Mouse (Mus musculus) midbrain, embryonic 12.5 days (tissue): ENCODE data around the gene Eid1. TPM values are rescaled to one million over a fixed set of nuclear protein-coding genes. Genes with fewer than 3 reads are reported as not detected.

ENCODE experiments used
- ATAC-seq: fragments of 200-750 bp; cut with Nextera tagmentation; 2 replicates; pipeline ENCODE4 v1.8.0; 2017; ENCODE audit warnings: low read depth, moderate TSS enrichment, moderate library complexity; ENCODE audit not compliant: low FRiP score
- H3K27ac ChIP-seq: fragments of 300-500 bp; sonication (generic); replicated peaks from 2 replicates; pipeline ENCODE4 v1.5.1; 2016; ENCODE audit warnings: mild to moderate bottlenecking
- H3K27me3 ChIP-seq: fragments of 300-500 bp; sonication (generic); 2 replicates; pipeline ENCODE4 v1.6.1; 2016; ENCODE audit warnings: mild to moderate bottlenecking
- H3K36me3 ChIP-seq: fragments of 300-500 bp; sonication (generic); 2 replicates; pipeline ENCODE4 v1.6.1; 2016
- H3K4me1 ChIP-seq: fragments of 300-500 bp; sonication (generic); 2 replicates; pipeline ENCODE4 v1.6.1; 2016
- H3K4me2 ChIP-seq: fragments of 300-500 bp; sonication (generic); replicated peaks from 2 replicates; pipeline ENCODE4 v1.6.1; 2016; ENCODE audit warnings: mild to moderate bottlenecking, moderate library complexity
- H3K4me3 ChIP-seq: fragments of 300-500 bp; sonication (generic); 2 replicates; pipeline ENCODE4 v1.5.1; 2016; ENCODE audit warnings: mild to moderate bottlenecking
- H3K9ac ChIP-seq: fragments of 300-500 bp; sonication (generic); replicated peaks from 2 replicates; pipeline ENCODE4 v1.6.1; 2016; ENCODE audit warnings: mild to moderate bottlenecking, moderate library complexity
- H3K9me3 ChIP-seq: fragments of 300-500 bp; sonication (generic); 2 replicates; pipeline ENCODE4 v1.6.1; 2016; ENCODE audit warnings: mild to moderate bottlenecking
- WGBS: fragments of 180-500 bp; shearing (Covaris S2); methylation state at CpG from one replicate; pipeline ENCODE4 v1.1.7; 2016; 5-methylcytosine and 5-hydroxymethylcytosine counted together
- polyA plus RNA-seq: library from polyadenylated mRNA; unstranded; fragments of >200 nt; fragmentation: Nextera tagmentation; extraction: Ambion mirVana; gene quantifications from 2 replicates; pipeline ENCODE4 v1.2.1, GENCODE M21; 2016

Eid1 gene
- polyA plus RNA-seq, 1 experiment from 2014 or later = 298 TPM

DNA sequence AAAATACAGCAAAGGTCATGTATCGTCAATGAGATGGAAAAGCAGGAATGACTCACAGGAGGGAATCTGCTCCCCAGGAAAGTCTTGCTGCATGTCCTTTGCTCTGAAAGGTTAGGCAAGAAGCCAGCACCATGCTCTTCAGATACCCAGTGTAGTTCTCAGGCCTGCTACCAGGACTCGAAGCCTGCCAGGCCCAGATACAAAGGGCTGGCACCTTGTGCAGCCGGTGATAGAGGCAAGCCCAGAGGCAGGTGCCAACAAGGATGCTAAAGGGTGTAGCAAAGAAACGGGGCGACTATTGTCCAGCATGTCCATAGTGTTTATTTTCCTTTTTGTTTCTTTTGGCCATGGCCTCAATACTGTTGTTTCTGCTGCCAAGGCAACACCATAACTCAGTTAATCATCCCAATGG lies 33.6 kb downstream of the Eid1 start:
- Histone ChIP-seq H3K4me3 (no peak overlapping the region), H3K4me1 (peaks cover 9% of the 10 kb centered on the region), H3K27me3 (peaks cover 5% of the 10 kb centered on the region; the same call in 1 of the 2 replicates), H3K9ac (no peak overlapping the region), H3K36me3 (no peaks in the 10 kb centered on the region), H3K4me2 (no peak overlapping the region), H3K27ac (no peak overlapping the region), H3K9me3 (no peaks in the 10 kb centered on the region)
- 81% methylated on average over 5 of the region's 5 CpGs for WGBS
- no peak for ATAC-seq

DNA sequence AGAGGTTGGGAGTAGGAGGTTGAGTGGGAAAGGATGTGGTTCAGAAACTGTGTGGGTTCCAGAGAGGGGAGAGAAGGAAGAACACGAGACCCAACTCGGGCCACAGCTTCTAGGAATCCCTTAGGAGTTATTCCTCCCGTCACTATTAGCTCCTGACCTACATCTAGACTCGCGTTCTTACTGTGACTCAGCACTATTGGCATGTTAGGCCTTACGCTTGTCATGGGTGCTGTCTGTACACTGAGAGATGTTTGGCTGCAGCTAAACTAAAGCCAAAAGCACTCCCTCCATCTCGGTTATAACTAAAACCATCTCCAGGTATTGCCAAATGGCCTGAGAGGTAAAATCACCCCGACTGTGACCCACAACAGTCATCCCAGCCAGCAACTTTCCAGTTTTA lies 43.7 kb downstream of the Eid1 start:
- no peaks in the 10 kb centered on the region for H3K4me1 ChIP-seq
- no peak for ATAC-seq
- H3K27me3 ChIP-seq = peaks cover 16% of the 10 kb centered on the region
- H3K4me3 ChIP-seq = no peak overlapping the region
- H3K9ac ChIP-seq = no peak overlapping the region
- WGBS = 85% methylated on average over 8 of the region's 8 CpGs
- no peak overlapping the region for H3K4me2 ChIP-seq
- no peak overlapping the region for H3K27ac ChIP-seq
- H3K36me3 ChIP-seq = no peaks in the 10 kb centered on the region
- H3K9me3 ChIP-seq = no peaks in the 10 kb centered on the region

DNA sequence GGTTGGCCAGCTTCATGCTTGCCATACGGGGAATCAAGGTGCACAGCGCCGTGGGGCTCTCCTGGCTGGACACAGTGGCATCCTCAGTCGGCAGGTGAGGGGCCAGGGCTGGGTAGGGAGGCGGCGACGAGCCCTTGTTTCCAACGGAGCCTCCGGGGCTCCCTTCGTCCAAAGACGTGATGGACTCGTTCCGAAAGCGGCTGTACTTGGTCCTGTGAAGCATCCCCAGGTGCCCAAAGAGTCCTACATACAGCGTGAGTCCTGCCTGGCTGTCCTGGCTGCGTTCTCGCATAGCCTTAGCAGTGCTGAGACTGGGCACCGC lies 50.2 kb downstream of the Eid1 start:
- H3K4me1 ChIP-seq = peaks cover 22% of the 10 kb centered on the region
- peak overlapping the region; percentile 56 for H3K9ac ChIP-seq
- no peaks in the 10 kb centered on the region for H3K9me3 ChIP-seq
- peak overlapping the region; percentile 56 for H3K4me3 ChIP-seq
- no peaks in the 10 kb centered on the region for H3K36me3 ChIP-seq
- no peak for ATAC-seq
- no peak overlapping the region for H3K27ac ChIP-seq
- WGBS = 3% methylated on average over 18 of the region's 18 CpGs
- H3K27me3 ChIP-seq = peaks cover 68% of the 10 kb centered on the region
- peak overlapping the region; percentile 99 for H3K4me2 ChIP-seq

- Histone ChIP-seq H3K4me3 (peak overlapping the region; percentile 56), H3K36me3 (no peaks in the 10 kb centered on the region), H3K27ac (peak overlapping the region; percentile 49; the same call in 1 of the 2 replicates), H3K4me1 (peaks cover 22% of the 10 kb centered on the region), H3K4me2 (peak overlapping the region; percentile 99), H3K9me3 (no peaks in the 10 kb centered on the region), H3K9ac (peak overlapping the region; percentile 56), H3K27me3 (peaks cover 70% of the 10 kb centered on the region)
- peak; percentile 87 for ATAC-seq
- under 1% methylated on average over 34 of the region's 34 CpGs for WGBS
These were observed 50.7 kb downstream of the Eid1 start for GRCm38 (mm10) chr2:125723408-125724085.

DNA sequence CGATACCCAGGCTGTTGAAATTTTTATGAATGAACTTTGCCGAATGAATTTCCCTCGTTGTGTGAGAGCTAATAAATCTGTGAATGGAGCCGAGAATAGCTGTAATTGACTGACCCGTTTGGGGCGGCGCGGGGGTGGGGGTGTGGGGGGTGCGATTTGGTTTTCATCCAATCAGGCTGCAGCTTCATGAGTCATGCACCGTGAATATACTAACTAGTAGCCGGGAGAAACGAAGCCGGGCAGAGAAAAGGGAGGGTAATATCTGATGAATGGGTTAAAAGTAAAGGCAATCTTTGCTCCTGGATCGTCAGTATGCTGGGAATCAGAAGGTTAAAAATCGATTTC lies 51.2 kb downstream of the Eid1 start, which contains the start of gene Shc4:
TSS of gene Shc4 (minus strand) at position 63 of the 345 bp plus-strand sequence.
- Histone ChIP-seq H3K9ac (peak within 1 kb of the TSS; percentile 56), H3K27me3 (peaks cover 72% of the 10 kb centered on the region), H3K4me3 (peak within 1 kb of the TSS; percentile 56), H3K27ac (peak within 1 kb of the TSS; percentile 52; the same call in 1 of the 2 replicates), H3K4me2 (peak within 1 kb of the TSS; percentile 99), H3K9me3 (no peaks in the 10 kb centered on the region), H3K36me3 (no peaks in the 10 kb centered on the region), H3K4me1 (peaks cover 22% of the 10 kb centered on the region)
- WGBS = under 1% methylated on average over 15 of the region's 15 CpGs
- peak; percentile 88 for ATAC-seq

Other genes with a start within 250 kb of the Eid1 start
- gene Gm9913, start 168.0 kb upstream of the Eid1 start, polyA plus RNA-seq = 0.15 and 0.33 TPM in 2 replicates
- 10.9 and 11.2 TPM in 2 replicates for gene Fbn1, start 165.1 kb upstream of the Eid1 start, polyA plus RNA-seq
- gene Cep152, start 48.0 kb upstream of the Eid1 start, polyA plus RNA-seq = 8.8 and 9.5 TPM in 2 replicates
- 1.3 and 2.1 TPM in 2 replicates for gene Shc4, start 51.1 kb downstream of the Eid1 start, polyA plus RNA-seq
- gene Secisbp2l, start 109.8 kb downstream of the Eid1 start, polyA plus RNA-seq = 28.1 and 30.5 TPM in 2 replicates
- gene Galk2, start 186.0 kb downstream of the Eid1 start, polyA plus RNA-seq = 29.6 and 30.5 TPM in 2 replicates
- gene Cops2, start 186.0 kb downstream of the Eid1 start, polyA plus RNA-seq = 79.7 and 80.7 TPM in 2 replicates